Mouse (Mus musculus) cerebellum, postnatal 25 days (tissue): ENCODE results near the gene P3h4.

ENCODE experiments used
- DNase-seq, 2 experiments: peaks; one replicate each; pipeline ENCODE4 v3.0.0; 2021; ENCODE audit warnings: mixed read lengths in 2 of 2

P3h4 gene

GRCm38 (mm10) chr11:100414021-100414913, at the start of gene P3h4:
TSS of gene P3h4 (minus strand) at chr11:100414836.
- peak; percentile 92 to 94 for DNase-seq

- DNase-seq: peak; percentile 17 to 18
These were observed 48.1 kb upstream of the P3h4 start for GRCm38 (mm10) chr11:100462699-100463098.

- DNase-seq: no peak
These were observed 43.1 kb upstream of the P3h4 start for GRCm38 (mm10) chr11:100457711-100458110.

GRCm38 (mm10) chr11:100457247-100457646, 42.6 kb upstream of the P3h4 start:
- DNase-seq: no peak

- DNase-seq: no peak
These were observed 28.0 kb upstream of the P3h4 start for GRCm38 (mm10) chr11:100442625-100443024.

GRCm38 (mm10) chr11:100441797-100442196, 27.2 kb upstream of the P3h4 start, which contains the start of the genes Nt5c3b and Klhl10:
TSS of gene Nt5c3b (minus strand) at chr11:100441808.
TSS of gene Klhl10 (plus strand) at chr11:100441917.
- DNase-seq: no peak

- DNase-seq: peak; percentile 88 to 92
These were observed 26.3 kb upstream of the P3h4 start for GRCm38 (mm10) chr11:100440691-100441522.

- DNase-seq: no peak
These were observed 23.3 kb upstream of the P3h4 start for GRCm38 (mm10) chr11:100437901-100438300.

- DNase-seq: no peak
These were observed 21.1 kb upstream of the P3h4 start for GRCm38 (mm10) chr11:100435678-100436246.

GRCm38 (mm10) chr11:100432002-100432401, 17.4 kb upstream of the P3h4 start:
- DNase-seq: no peak

GRCm38 (mm10) chr11:100430052-100430451, 15.4 kb upstream of the P3h4 start:
- DNase-seq: peak; percentile 35 to 52

- peak; percentile 34 to 63 for DNase-seq
These were observed 14.1 kb upstream of the P3h4 start for GRCm38 (mm10) chr11:100428612-100429199.

- DNase-seq: no peak
These were observed 12.2 kb upstream of the P3h4 start for GRCm38 (mm10) chr11:100426820-100427219.

- peak; percentile 78 to 90 for DNase-seq
These were observed 11.2 kb upstream of the P3h4 start for GRCm38 (mm10) chr11:100425851-100426250.

- DNase-seq: no peak
These were observed 9.2 kb upstream of the P3h4 start for GRCm38 (mm10) chr11:100423836-100424235.

GRCm38 (mm10) chr11:100421537-100421936, 6.9 kb upstream of the P3h4 start:
- no peak for DNase-seq

GRCm38 (mm10) chr11:100414914-100415822, 532 bp upstream of the P3h4 start, which contains the start of gene Fkbp10:
TSS of gene Fkbp10 (plus strand) at chr11:100415697.
- peak in 1 of 2 experiments; percentile 29 for DNase-seq

GRCm38 (mm10) chr11:100413541-100413940, 1.1 kb downstream of the P3h4 start:
- DNase-seq: no peak

- no peak for DNase-seq
These were observed 2.9 kb downstream of the P3h4 start for GRCm38 (mm10) chr11:100411736-100412135.

- DNase-seq: peak; percentile 50 to 57
These were observed 5.0 kb downstream of the P3h4 start for GRCm38 (mm10) chr11:100409686-100410085.

GRCm38 (mm10) chr11:100408835-100409462, 5.7 kb downstream of the P3h4 start:
- peak in 1 of 2 experiments; percentile 27 for DNase-seq
